Mouse (Mus musculus): ENCODE results near the gene Paf1.

Gene Paf1

DNA sequence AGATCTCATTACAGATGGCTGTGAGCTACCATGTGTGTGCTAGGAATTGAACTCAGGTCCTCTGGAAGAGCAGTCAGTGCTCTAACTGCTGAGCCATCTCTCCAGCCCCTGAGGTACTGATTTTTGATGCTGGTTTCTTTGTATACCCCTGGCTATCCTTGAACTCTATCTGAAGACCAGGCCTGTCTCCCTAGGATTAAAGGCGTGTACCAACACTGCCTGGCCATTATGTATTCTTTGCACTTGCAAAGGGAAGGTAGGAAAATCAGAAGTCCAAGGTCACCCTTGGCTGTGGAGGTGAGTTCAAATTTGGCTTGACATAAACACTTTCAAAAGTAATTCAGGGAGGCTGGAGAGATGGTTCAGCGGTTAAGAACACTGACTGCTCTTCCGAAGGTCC is 38.2 kb upstream of the Paf1 start:
- Histone ChIP-seq H3K4me1 (replicated peaks; ENCODE audit: low read depth, low read length) (peaks cover 73% of the 10 kb centered on the region), H3K27me3 (ENCODE audit: insufficient read depth, low read length) (peaks cover 9% of the 10 kb centered on the region; the same call in 1 of the 2 replicates), H3K4me3 (replicated peaks; ENCODE audit: low read length) (no peak overlapping the region), H3K36me3 (ENCODE audit: insufficient read depth, low read length) (peaks cover 58% of the 10 kb centered on the region), H3K9me3 (ENCODE audit: low read length) (no peaks in the 10 kb centered on the region)
- TF ChIP-seq NANOG (IDR thresholded peaks at IDR 0.05; ENCODE audit: borderline replicate concordance, low read length) (no peak), POU5F1 (IDR thresholded peaks at IDR 0.05; ENCODE audit: borderline replicate concordance, low read length) (no peak), CTCF (conservative IDR thresholded peaks at IDR 0.05; ENCODE audit: low read length) (no peak)

DNA sequence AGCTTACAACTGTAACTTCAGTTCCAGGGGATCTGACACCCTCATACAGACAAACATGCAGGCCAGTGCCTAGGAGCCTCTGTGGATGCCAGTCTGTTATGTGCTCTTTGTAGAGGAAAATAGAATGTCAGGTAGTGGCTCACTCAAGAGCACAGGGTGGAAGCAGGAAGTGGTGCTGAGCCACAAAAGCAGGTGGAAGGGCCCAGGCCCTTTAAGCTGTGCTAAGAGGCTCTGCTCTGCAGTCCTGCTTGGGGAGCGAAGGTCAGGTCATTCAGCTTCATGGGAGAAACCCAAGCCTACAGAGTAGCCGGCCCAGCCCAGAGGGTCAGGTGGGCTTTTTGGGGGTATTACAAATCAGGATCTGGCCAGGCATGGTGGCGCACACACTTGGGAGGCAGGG is 37.5 kb upstream of the Paf1 start:
- peaks cover 14% of the 10 kb centered on the region; the same call in 1 of the 2 replicates for H3K27me3 ChIP-seq (ENCODE audit: insufficient read depth, low read length)
- peaks cover 64% of the 10 kb centered on the region for H3K36me3 ChIP-seq (ENCODE audit: insufficient read depth, low read length)
- TF ChIP-seq NANOG (IDR thresholded peaks at IDR 0.05; ENCODE audit: borderline replicate concordance, low read length) = no peak
- no peak for TF ChIP-seq CTCF (conservative IDR thresholded peaks at IDR 0.05; ENCODE audit: low read length)
- TF ChIP-seq POU5F1 (IDR thresholded peaks at IDR 0.05; ENCODE audit: borderline replicate concordance, low read length) = no peak
- no peaks in the 10 kb centered on the region for H3K9me3 ChIP-seq (ENCODE audit: low read length)
- H3K4me3 ChIP-seq (replicated peaks; ENCODE audit: low read length) = no peak overlapping the region
- H3K4me1 ChIP-seq (replicated peaks; ENCODE audit: low read depth, low read length) = peaks cover 68% of the 10 kb centered on the region

DNA sequence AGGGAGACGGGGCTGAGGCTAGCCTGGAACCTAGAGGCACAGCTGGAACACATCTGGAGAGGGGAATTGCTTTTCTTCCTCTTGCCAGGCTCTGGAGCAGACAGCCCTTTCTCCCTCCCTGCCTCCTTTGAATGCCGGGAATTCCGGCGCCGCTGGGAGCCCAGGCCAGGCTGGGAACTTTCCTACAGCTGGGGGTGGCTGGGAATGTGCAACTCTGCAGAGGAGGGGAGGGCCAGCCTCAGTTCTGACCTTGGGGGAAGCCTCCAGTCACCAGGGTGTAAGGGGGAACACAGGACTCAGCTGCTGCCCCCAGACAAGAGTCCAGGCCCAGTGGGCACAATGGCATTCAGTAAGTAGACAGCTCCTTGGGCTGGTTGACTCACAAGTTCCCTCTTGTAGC is 35.8 kb upstream of the Paf1 start:
- Histone ChIP-seq H3K4me3 (replicated peaks; ENCODE audit: low read length) (peak overlapping the region; percentile 17; the same call in 1 of the 2 replicates), H3K36me3 (ENCODE audit: insufficient read depth, low read length) (peaks cover 71% of the 10 kb centered on the region), H3K9me3 (ENCODE audit: low read length) (peaks cover 7% of the 10 kb centered on the region), H3K27me3 (ENCODE audit: insufficient read depth, low read length) (peaks cover 16% of the 10 kb centered on the region; the same call in 1 of the 2 replicates), H3K4me1 (replicated peaks; ENCODE audit: low read depth, low read length) (peaks cover 72% of the 10 kb centered on the region)
- TF ChIP-seq NANOG (IDR thresholded peaks at IDR 0.05; ENCODE audit: borderline replicate concordance, low read length) = no peak
- TF ChIP-seq POU5F1 (IDR thresholded peaks at IDR 0.05; ENCODE audit: borderline replicate concordance, low read length) = no peak
- no peak for TF ChIP-seq CTCF (conservative IDR thresholded peaks at IDR 0.05; ENCODE audit: low read length)

DNA sequence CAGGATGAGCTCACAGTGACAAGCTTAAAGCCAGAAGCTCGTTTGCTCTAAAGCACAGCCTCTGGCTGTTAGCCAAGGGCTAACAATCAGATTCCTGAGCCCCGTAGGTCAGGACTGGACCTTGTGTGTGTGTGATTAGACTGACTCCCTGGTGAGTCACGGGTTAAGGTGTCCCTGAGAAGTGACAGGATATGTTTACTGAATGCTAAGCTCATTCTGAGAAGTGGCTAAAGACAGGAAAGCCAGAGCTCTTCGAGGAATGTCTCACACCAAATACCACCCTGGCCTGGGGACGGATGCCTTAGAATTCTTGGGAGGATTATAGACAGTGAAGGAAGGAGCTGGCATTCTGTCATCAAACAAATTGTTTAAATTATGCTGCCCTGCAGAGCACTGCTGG is 34.8 kb upstream of the Paf1 start:
- Histone ChIP-seq H3K9me3 (ENCODE audit: low read length) (peaks cover 7% of the 10 kb centered on the region), H3K27me3 (ENCODE audit: insufficient read depth, low read length) (peaks cover 22% of the 10 kb centered on the region; the same call in 1 of the 2 replicates), H3K36me3 (ENCODE audit: insufficient read depth, low read length) (peaks cover 70% of the 10 kb centered on the region), H3K4me1 (replicated peaks; ENCODE audit: low read depth, low read length) (peaks cover 72% of the 10 kb centered on the region), H3K4me3 (replicated peaks; ENCODE audit: low read length) (no peak overlapping the region)
- TF ChIP-seq CTCF (conservative IDR thresholded peaks at IDR 0.05; ENCODE audit: low read length) (no peak), NANOG (IDR thresholded peaks at IDR 0.05; ENCODE audit: borderline replicate concordance, low read length) (no peak), POU5F1 (IDR thresholded peaks at IDR 0.05; ENCODE audit: borderline replicate concordance, low read length) (no peak)

DNA sequence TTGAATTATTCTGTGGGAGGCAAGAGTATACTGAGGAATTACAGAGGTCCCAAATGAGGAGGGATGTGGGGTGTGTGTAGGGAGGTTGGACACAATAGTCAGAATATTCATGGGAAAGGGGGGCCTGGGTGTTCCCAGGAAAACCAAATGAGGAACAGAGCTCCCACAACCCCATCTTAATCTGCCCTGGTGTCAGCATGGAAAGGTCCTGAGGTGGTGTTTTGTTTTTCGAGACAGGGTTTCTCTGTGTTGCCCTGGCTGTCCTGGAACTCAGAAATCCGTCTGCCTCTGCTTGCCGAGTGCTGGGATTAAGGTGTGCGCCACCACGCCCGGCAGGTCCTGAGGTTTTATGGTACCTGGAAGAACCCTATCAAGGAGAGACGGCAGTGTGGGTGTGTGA is 34.3 kb upstream of the Paf1 start:
- peaks cover 22% of the 10 kb centered on the region; the same call in 1 of the 2 replicates for H3K27me3 ChIP-seq (ENCODE audit: insufficient read depth, low read length)
- TF ChIP-seq CTCF (conservative IDR thresholded peaks at IDR 0.05; ENCODE audit: low read length) (no peak), NANOG (IDR thresholded peaks at IDR 0.05; ENCODE audit: borderline replicate concordance, low read length) (no peak), POU5F1 (IDR thresholded peaks at IDR 0.05; ENCODE audit: borderline replicate concordance, low read length) (no peak)
- H3K4me1 ChIP-seq (replicated peaks; ENCODE audit: low read depth, low read length) = peaks cover 68% of the 10 kb centered on the region
- peaks cover 7% of the 10 kb centered on the region for H3K9me3 ChIP-seq (ENCODE audit: low read length)
- H3K4me3 ChIP-seq (replicated peaks; ENCODE audit: low read length) = no peak overlapping the region
- H3K36me3 ChIP-seq (ENCODE audit: insufficient read depth, low read length) = peaks cover 66% of the 10 kb centered on the region

DNA sequence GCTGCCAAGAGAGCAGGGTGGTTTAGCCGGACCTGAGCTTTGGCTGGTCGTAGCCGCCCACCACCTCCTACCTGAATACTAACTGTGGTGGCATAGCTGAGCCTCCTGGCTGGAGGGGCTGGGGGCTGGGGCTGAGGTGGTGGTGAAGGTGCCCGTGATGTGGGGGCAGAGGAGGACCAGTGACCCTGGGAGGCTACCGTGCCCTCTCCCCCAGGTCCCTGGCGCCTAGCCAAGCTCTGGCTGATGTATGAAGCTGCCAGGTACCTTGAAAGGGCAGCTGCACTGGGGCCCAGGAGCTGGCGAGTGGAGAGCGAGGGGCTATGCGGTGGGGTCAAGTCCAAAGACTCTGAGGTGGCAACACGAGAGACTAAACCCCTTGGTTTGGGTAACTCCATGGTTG is 32.9 kb upstream of the Paf1 start:
- Histone ChIP-seq H3K9me3 (ENCODE audit: low read length) (peaks cover 7% of the 10 kb centered on the region), H3K4me3 (replicated peaks; ENCODE audit: low read length) (no peak overlapping the region), H3K27me3 (ENCODE audit: insufficient read depth, low read length) (peaks cover 33% of the 10 kb centered on the region), H3K4me1 (replicated peaks; ENCODE audit: low read depth, low read length) (peaks cover 55% of the 10 kb centered on the region), H3K36me3 (ENCODE audit: insufficient read depth, low read length) (peaks cover 64% of the 10 kb centered on the region)
- no peak for TF ChIP-seq CTCF (conservative IDR thresholded peaks at IDR 0.05; ENCODE audit: low read length)
- no peak for TF ChIP-seq POU5F1 (IDR thresholded peaks at IDR 0.05; ENCODE audit: borderline replicate concordance, low read length)
- TF ChIP-seq NANOG (IDR thresholded peaks at IDR 0.05; ENCODE audit: borderline replicate concordance, low read length) = no peak

DNA sequence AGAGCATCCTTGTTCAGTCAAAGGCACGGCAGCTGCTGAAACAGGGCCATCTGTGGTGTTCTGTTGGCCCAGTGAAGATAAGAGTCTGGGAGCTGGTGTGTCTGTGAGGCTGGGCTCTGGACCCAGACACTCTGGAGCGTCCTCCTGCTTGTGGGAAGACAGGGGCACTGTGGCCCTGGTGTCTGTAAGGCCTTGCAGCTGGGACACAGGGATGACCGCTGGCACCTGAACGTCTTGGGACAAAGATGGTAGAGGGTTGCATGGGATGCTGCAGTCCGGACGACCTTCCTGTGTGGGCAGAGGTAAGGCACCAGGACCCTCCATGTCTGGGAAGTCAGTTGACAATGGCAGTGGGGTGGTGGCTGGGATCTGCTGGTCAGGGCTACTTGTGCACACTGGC is 32.5 kb upstream of the Paf1 start:
- peaks cover 51% of the 10 kb centered on the region for H3K4me1 ChIP-seq (replicated peaks; ENCODE audit: low read depth, low read length)
- H3K36me3 ChIP-seq (ENCODE audit: insufficient read depth, low read length) = peaks cover 63% of the 10 kb centered on the region
- TF ChIP-seq CTCF (conservative IDR thresholded peaks at IDR 0.05; ENCODE audit: low read length) (no peak), POU5F1 (IDR thresholded peaks at IDR 0.05; ENCODE audit: borderline replicate concordance, low read length) (no peak), NANOG (IDR thresholded peaks at IDR 0.05; ENCODE audit: borderline replicate concordance, low read length) (no peak)
- H3K4me3 ChIP-seq (replicated peaks; ENCODE audit: low read length) = no peak overlapping the region
- peaks cover 37% of the 10 kb centered on the region for H3K27me3 ChIP-seq (ENCODE audit: insufficient read depth, low read length)
- peaks cover 7% of the 10 kb centered on the region for H3K9me3 ChIP-seq (ENCODE audit: low read length)

DNA sequence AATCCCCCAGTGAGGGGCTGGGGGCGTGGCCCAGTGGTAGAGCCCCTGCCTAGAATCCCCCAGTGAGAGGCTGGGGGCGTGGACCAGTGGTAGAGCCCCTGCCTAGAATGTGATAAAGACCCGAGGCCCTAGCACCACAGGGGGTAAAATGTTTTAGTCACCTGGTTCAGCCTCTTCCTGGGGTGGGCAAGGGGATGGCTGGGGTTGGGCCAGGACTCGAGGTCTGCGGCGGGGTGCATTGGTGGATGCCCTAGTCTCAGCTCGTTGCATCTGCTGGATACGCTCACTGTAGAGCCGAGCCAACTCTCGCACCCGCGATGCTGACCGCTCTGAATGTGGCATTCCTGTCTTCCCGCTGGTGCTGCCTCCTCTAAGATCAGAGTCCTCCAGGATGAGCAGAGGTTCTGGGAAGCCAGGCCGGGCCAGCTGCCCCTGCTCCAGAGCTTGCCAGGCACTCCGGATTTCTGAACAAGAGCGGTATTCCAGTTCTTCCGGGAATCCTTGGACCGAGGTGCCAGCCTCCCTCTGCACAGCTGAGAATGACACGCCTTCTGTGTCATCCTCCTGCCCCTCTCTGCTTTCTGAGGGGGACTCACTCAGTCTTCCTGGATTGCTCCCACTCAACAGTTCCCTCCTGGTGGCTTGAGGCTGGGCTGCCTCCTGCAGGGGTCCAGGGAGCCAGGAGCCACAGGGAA is 31.0 kb upstream of the Paf1 start:
- peaks cover 47% of the 10 kb centered on the region for H3K4me1 ChIP-seq (replicated peaks; ENCODE audit: low read depth, low read length)
- TF ChIP-seq POU5F1 (IDR thresholded peaks at IDR 0.05; ENCODE audit: borderline replicate concordance, low read length) = no peak
- no peak for TF ChIP-seq CTCF (conservative IDR thresholded peaks at IDR 0.05; ENCODE audit: low read length)
- TF ChIP-seq NANOG (IDR thresholded peaks at IDR 0.05; ENCODE audit: borderline replicate concordance, low read length) = no peak

More for the DNA sequence above, 31.0 kb upstream of the Paf1 start:
- Histone ChIP-seq H3K36me3 (ENCODE audit: insufficient read depth, low read length) (peaks cover 61% of the 10 kb centered on the region), H3K27me3 (ENCODE audit: insufficient read depth, low read length) (peaks cover 50% of the 10 kb centered on the region), H3K4me3 (replicated peaks; ENCODE audit: low read length) (0 out of 2 replicates have a peak overlapping the region, but pooled peaks have one; percentile 26), H3K9me3 (ENCODE audit: low read length) (peaks cover 7% of the 10 kb centered on the region)
